Mouse (Mus musculus) bone marrow, adult 2 months (tissue): ENCODE measurements at regions not wholly inside any gene's neighbourhood (a gene's known extent, or its start where the extent isn't known, plus 50 kb on each side); places are given as distances from the start of the nearest gene placed in this dataset.

Source experiments
- CTCF ChIP-seq: fragments of 200-500 bp; IDR thresholded peaks from 2 replicates; pipeline ENCODE4 v1.5.1; 2011; ENCODE audit warnings: low read length, control low read depth; ENCODE audit not compliant: control insufficient read depth, insufficient read depth
- POLR2A ChIP-seq: fragments of 200-500 bp; IDR thresholded peaks from 2 replicates; pipeline ENCODE4 v1.6.1; 2011; ENCODE audit warnings: low read depth, mild to moderate bottlenecking, control low read depth, low read length, borderline replicate concordance; ENCODE audit not compliant: control insufficient read depth

- TF ChIP-seq CTCF = no peak
- TF ChIP-seq POLR2A = no peak
Measured at GRCm38 (mm10) chr4:150741810-150742209, 89.8 kb upstream of the Slc45a1 start.
